Mouse (Mus musculus): ENCODE data around the gene Fgd5. TPM values are rescaled to one million over a fixed set of nuclear protein-coding genes. Genes with fewer than 3 reads are reported as not detected.

Gene Fgd5
- total and polyA plus RNA-seq, 3 experiments: not detected

DNA sequence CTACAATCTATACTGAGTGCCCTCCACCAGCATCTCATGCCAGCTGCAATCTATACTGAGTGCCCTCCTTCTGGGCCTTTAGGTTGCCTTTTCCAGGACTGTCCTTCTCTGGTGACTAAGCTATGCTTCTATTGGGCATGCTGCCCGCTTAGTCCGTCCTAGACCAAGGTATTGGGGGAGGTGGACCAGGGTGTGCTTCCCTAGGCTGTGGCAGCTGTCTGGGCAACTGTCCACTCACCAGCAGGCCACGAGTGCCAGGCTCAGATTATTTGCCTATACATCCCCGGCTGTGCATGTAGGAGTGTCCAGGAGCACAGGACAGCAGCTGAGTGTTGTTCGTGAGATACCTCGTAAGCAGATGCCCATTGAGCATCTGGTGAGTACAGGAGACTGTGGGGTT lies 38.1 kb downstream of the Fgd5 start:
- H3K79me2 ChIP-seq (replicated peaks; ENCODE audit: control insufficient read depth, extremely low read depth, insufficient read depth, poor library complexity, severe bottlenecking): no peaks in the 10 kb centered on the region
- no peak overlapping the region for H3K27ac ChIP-seq (ENCODE audit: insufficient read depth, low read depth)
- no peak overlapping the region for H3K9ac ChIP-seq (ENCODE audit: insufficient read depth, low read depth)
- no peak overlapping the region for H3K4me2 ChIP-seq (ENCODE audit: insufficient read depth, low read depth, poor library complexity, severe bottlenecking)
- H3K9me3 ChIP-seq (replicated peaks; ENCODE audit: low read length): no peaks in the 10 kb centered on the region
- H3K4me1 ChIP-seq (ENCODE audit: control insufficient read depth in 1 of 2, insufficient read depth in 2 of 2): no peaks in the 10 kb centered on the region; a peak in 2 of 4 replicates
- no peaks in the 10 kb centered on the region for H3K36me3 ChIP-seq (replicated peaks in 1 of 2; ENCODE audit: control insufficient read depth in 1 of 2, insufficient read depth in 1 of 2, low read length in 1 of 2)
- no peak for TF ChIP-seq ETS1 (conservative IDR thresholded peaks at IDR 0.05; ENCODE audit: low read depth, low read length)
- no peak for TF ChIP-seq EP300 (IDR thresholded peaks at IDR 0.05; ENCODE audit: low read length)
- TF ChIP-seq PAX5 (IDR thresholded peaks at IDR 0.05; ENCODE audit: low read length): no peak
- TF ChIP-seq MYC (IDR thresholded peaks at IDR 0.05; ENCODE audit: low read depth, low read length): no peak
- no peak for TF ChIP-seq TBP (conservative IDR thresholded peaks at IDR 0.05; ENCODE audit: low read depth, low read length)
- TF ChIP-seq RCOR1 (conservative IDR thresholded peaks at IDR 0.05; ENCODE audit: low read depth, low read length): no peak
- no peak for TF ChIP-seq KAT2A (IDR thresholded peaks at IDR 0.05; ENCODE audit: insufficient replicate concordance, low read length)
- TF ChIP-seq POLR2A (IDR thresholded peaks at IDR 0.05; ENCODE audit: low read depth, low read length): no peak
- TF ChIP-seq SMC3 (IDR thresholded peaks at IDR 0.05; ENCODE audit: low read depth, low read length): no peak
- H3K4me3 ChIP-seq (replicated peaks in 1 of 3; ENCODE audit: low read depth in 2 of 3, low read length in 2 of 3, poor library complexity in 1 of 3): no peak overlapping the region
- peaks cover 69% of the 10 kb centered on the region for H3K27me3 ChIP-seq (replicated peaks)
- DNase-seq (ENCODE audit: extremely low read depth): no peak
- in situ Hi-C loops (cut with MboI; ENCODE audit: low pct_ligation_motif_present, low pct_unique_long_range_greater_than_20kb, low sequenced_read_pairs): no loop called here
- dilution Hi-C loops (cut with MboI; ENCODE audit: extremely low pct_ligation_motif_present, extremely low pct_unique_long_range_greater_than_20kb, low sequenced_read_pairs): no loop called here

DNA sequence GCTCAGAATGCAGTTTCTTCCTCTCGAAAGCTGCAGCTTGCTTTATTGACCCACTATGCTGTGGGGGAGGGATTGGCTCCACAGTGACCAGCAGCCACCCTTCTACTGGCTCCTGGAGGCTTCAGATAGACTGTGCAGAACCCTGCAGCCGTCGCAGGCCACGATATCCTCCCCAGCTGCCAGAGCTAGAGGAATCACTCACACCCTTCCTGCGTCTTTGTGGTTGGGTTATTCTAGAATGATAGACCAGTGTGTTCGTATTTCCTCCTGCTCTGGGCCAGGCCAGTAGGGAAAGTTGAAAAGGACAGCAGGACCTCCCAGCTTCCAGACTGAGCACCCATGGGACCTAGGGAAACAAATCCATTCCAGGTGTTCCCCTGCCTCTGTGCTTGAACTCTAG lies 39.7 kb downstream of the Fgd5 start:
- in situ Hi-C loops (cut with MboI; ENCODE audit: low pct_ligation_motif_present, low pct_unique_long_range_greater_than_20kb, low sequenced_read_pairs) (no loop called here), dilution Hi-C loops (cut with MboI; ENCODE audit: extremely low pct_ligation_motif_present, extremely low pct_unique_long_range_greater_than_20kb, low sequenced_read_pairs) (no loop called here)
- Histone ChIP-seq H3K36me3 (replicated peaks in 1 of 2; ENCODE audit: control insufficient read depth in 1 of 2, insufficient read depth in 1 of 2, low read length in 1 of 2) (no peaks in the 10 kb centered on the region), H3K4me2 (ENCODE audit: insufficient read depth, low read depth, poor library complexity, severe bottlenecking) (no peak overlapping the region), H3K4me1 (ENCODE audit: control insufficient read depth in 1 of 2, insufficient read depth in 2 of 2) (no peaks in the 10 kb centered on the region; a peak in 2 of 4 replicates), H3K9ac (ENCODE audit: insufficient read depth, low read depth) (no peak overlapping the region), H3K79me2 (replicated peaks; ENCODE audit: control insufficient read depth, extremely low read depth, insufficient read depth, poor library complexity, severe bottlenecking) (no peaks in the 10 kb centered on the region), H3K27me3 (replicated peaks) (peaks cover 65% of the 10 kb centered on the region), H3K9me3 (replicated peaks; ENCODE audit: low read length) (no peaks in the 10 kb centered on the region), H3K27ac (ENCODE audit: insufficient read depth, low read depth) (no peak overlapping the region), H3K4me3 (replicated peaks in 1 of 3; ENCODE audit: low read depth in 2 of 3, low read length in 2 of 3, poor library complexity in 1 of 3) (no peak overlapping the region)
- no peak for TF ChIP-seq MEF2A (IDR thresholded peaks at IDR 0.05; ENCODE audit: borderline replicate concordance, low read depth, low read length)
- TF ChIP-seq BHLHE40 (IDR thresholded peaks at IDR 0.05; ENCODE audit: low read depth, low read length): no peak
- TF ChIP-seq ZC3H11A (IDR thresholded peaks at IDR 0.05; ENCODE audit: low read depth, low read length): no peak
- no peak for TF ChIP-seq RCOR1 (conservative IDR thresholded peaks at IDR 0.05; ENCODE audit: low read depth, low read length)
- no peak for TF ChIP-seq NELFE (IDR thresholded peaks at IDR 0.05; ENCODE audit: low read depth, low read length)
- TF ChIP-seq ZNF384 (IDR thresholded peaks at IDR 0.05; ENCODE audit: low read depth, low read length): no peak
- DNase-seq (ENCODE audit: extremely low read depth): no peak

DNA sequence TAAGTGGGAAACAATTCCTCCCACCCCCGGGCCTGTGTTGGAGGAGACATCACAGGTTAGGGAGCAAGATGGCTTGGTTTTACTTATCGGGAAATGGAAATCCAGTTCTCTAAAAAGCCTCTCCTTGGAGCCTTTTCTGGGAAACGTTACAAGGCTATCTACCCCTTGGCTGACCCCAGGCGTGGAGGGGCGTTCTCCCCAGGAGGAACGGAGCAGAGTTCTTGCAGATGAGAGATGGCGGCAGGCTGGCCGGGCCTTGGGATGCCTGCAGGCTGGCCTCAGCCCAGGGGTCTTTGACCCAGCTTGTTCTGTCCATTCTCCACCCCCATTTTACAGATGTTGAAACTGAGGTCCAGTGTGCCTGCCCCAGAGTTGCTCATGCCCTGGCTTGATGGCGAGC lies 42.4 kb downstream of the Fgd5 start:
- Histone ChIP-seq H3K9me3 (replicated peaks; ENCODE audit: low read length) (no peaks in the 10 kb centered on the region), H3K36me3 (replicated peaks in 1 of 2; ENCODE audit: control insufficient read depth in 1 of 2, insufficient read depth in 1 of 2, low read length in 1 of 2) (no peaks in the 10 kb centered on the region), H3K4me1 (ENCODE audit: control insufficient read depth in 1 of 2, insufficient read depth in 2 of 2) (peaks cover 2 to 5% of the 10 kb centered on the region in 2 experiments; a peak in 2 of 4 replicates), H3K27ac (ENCODE audit: insufficient read depth, low read depth) (no peak overlapping the region), H3K27me3 (replicated peaks) (peaks cover 57% of the 10 kb centered on the region), H3K4me3 (replicated peaks in 1 of 3; ENCODE audit: low read depth in 2 of 3, low read length in 2 of 3, poor library complexity in 1 of 3) (no peak overlapping the region), H3K79me2 (replicated peaks; ENCODE audit: control insufficient read depth, extremely low read depth, insufficient read depth, poor library complexity, severe bottlenecking) (no peaks in the 10 kb centered on the region), H3K4me2 (ENCODE audit: insufficient read depth, low read depth, poor library complexity, severe bottlenecking) (no peak overlapping the region), H3K9ac (ENCODE audit: insufficient read depth, low read depth) (no peak overlapping the region)
- dilution Hi-C loops (cut with MboI; ENCODE audit: extremely low pct_ligation_motif_present, extremely low pct_unique_long_range_greater_than_20kb, low sequenced_read_pairs) (no loop called here), in situ Hi-C loops (cut with MboI; ENCODE audit: low pct_ligation_motif_present, low pct_unique_long_range_greater_than_20kb, low sequenced_read_pairs) (no loop called here)
- DNase-seq (ENCODE audit: extremely low read depth): no peak
- no peak for TF ChIP-seq MYC (IDR thresholded peaks at IDR 0.05; ENCODE audit: low read depth, low read length)
- no peak for TF ChIP-seq NELFE (IDR thresholded peaks at IDR 0.05; ENCODE audit: low read depth, low read length)

Data from CH12.LX (cell line).